Mouse (Mus musculus) forebrain, embryonic 14.5 days (tissue): ENCODE data around the gene Tmem26. TPM values are rescaled to one million over a fixed set of nuclear protein-coding genes. Genes with fewer than 3 reads are reported as not detected.
A peak's percentile ranks its signal among the peaks of the same experiment; 100 is the strongest.

ENCODE experiments used
- ATAC-seq: fragments of 200-750 bp; cut with Nextera tagmentation; 2 replicates; pipeline ENCODE4 v1.8.0; 2017; ENCODE audit warnings: mild to moderate bottlenecking, moderate library complexity
- DNase-seq: peaks from one replicate; pipeline ENCODE4 v3.0.0-alpha.2; 2015; ENCODE audit warnings: low spot score
- H3K27ac ChIP-seq: fragments of 300-500 bp; sonication (generic); 2 replicates; pipeline ENCODE4 v1.5.1; 2014; ENCODE audit warnings: low read depth, mild to moderate bottlenecking, control low read depth, low read length, moderate library complexity
- H3K27me3 ChIP-seq: fragments of 300-500 bp; sonication (generic); replicated peaks from 2 replicates; pipeline ENCODE4 v1.6.1; 2014; ENCODE audit warnings: low read length, control low read depth, mixed read lengths; ENCODE audit not compliant: control insufficient read depth, insufficient read depth
- H3K36me3 ChIP-seq: fragments of 300-500 bp; sonication (generic); 2 replicates; pipeline ENCODE4 v1.6.1; 2014; ENCODE audit warnings: low read length, control low read depth; ENCODE audit not compliant: control insufficient read depth, insufficient read depth
- H3K4me1 ChIP-seq: fragments of 300-500 bp; sonication (generic); 2 replicates; pipeline ENCODE4 v1.6.1; 2014; ENCODE audit warnings: antibody characterized with exemption, low read length, control low read depth; ENCODE audit not compliant: control insufficient read depth, insufficient read depth
- H3K4me2 ChIP-seq: fragments of 300-500 bp; sonication (generic); 2 replicates; pipeline ENCODE4 v1.6.1; 2014; ENCODE audit warnings: mild to moderate bottlenecking, control low read depth, low read length
- H3K4me3 ChIP-seq: fragments of 300-500 bp; sonication (generic); 2 replicates; pipeline ENCODE4 v1.5.1; 2014; ENCODE audit warnings: low read depth, low read length, control low read depth
- H3K9ac ChIP-seq: fragments of 300-500 bp; sonication (generic); 2 replicates; pipeline ENCODE4 v1.6.1; 2014; ENCODE audit warnings: mild to moderate bottlenecking, low read length, control low read depth, moderate library complexity
- H3K9me3 ChIP-seq: fragments of 300-500 bp; sonication (generic); replicated peaks from 2 replicates; pipeline ENCODE4 v1.6.1; 2016; ENCODE audit warnings: low read length, control low read depth, mixed read lengths; ENCODE audit not compliant: control insufficient read depth
- WGBS: fragments of 180-500 bp; shearing (Covaris S2); extraction: QIAGEN DNeasy Blood & Tissue Kit; methylation state at CpG from one replicate; pipeline ENCODE4 v1.1.7; 2014; 5-methylcytosine and 5-hydroxymethylcytosine counted together
- polyA plus RNA-seq: library from polyadenylated mRNA; unstranded; fragments of >200 nt; fragmentation: Nextera tagmentation; extraction: Ambion mirVana; gene quantifications from 2 replicates; pipeline ENCODE4 v1.2.1, GENCODE M21; 2014

The Tmem26 gene
- polyA plus RNA-seq, 1 experiment from 2014 or later: 2.7 TPM

DNA sequence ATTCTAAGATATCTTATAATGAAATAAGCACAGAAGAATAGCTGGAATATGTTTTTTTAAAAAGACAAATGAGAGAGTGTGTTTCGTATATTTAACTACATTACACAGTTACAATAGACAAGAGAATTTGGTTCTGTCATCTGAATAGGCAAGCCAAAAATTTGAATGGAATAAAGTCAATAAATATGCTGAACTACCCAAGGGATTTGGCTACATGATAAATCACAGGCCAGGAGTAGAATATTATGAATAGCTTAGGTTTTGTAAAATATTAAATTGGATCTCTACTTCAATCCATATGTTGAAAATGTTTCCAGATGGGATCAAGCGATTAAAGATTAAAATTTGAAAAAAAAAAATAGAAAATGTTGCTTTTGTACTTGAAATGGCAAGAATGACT, 60.4 kb downstream of the Tmem26 start:
- DNase-seq: no peak
- Histone ChIP-seq H3K9ac (no peak overlapping the region), H3K4me2 (no peak overlapping the region), H3K36me3 (no peaks in the 10 kb centered on the region), H3K4me3 (no peak overlapping the region), H3K4me1 (no peaks in the 10 kb centered on the region), H3K27ac (no peak overlapping the region), H3K9me3 (no peaks in the 10 kb centered on the region), H3K27me3 (no peaks in the 10 kb centered on the region)
- no peak for ATAC-seq
- WGBS: 88% methylated on average over 2 of the region's 2 CpGs

DNA sequence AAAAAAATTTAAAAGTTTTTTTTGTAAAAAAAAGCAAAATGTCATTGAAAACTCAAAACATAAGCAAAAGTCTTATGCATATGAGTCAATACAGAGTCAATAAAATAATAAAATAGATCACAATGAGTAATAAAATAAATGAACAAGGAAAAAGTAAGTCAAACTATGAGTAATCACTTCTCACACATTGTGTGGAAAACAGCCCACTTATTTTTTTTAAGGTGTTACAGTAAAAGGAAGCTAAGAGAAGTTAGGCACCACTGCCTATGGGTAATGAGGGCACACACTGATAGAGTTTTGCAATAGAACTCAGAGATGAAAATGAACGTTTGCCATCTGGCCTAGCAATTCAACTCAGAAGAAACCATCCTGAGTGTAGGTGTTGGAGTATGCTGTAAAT, 61.0 kb downstream of the Tmem26 start:
- no peak overlapping the region for H3K27ac ChIP-seq
- no peak overlapping the region for H3K4me3 ChIP-seq
- 94% methylated on average over 1 of the region's 1 CpGs for WGBS
- no peak overlapping the region for H3K4me2 ChIP-seq
- no peak for DNase-seq
- H3K9me3 ChIP-seq: no peaks in the 10 kb centered on the region
- H3K27me3 ChIP-seq: no peaks in the 10 kb centered on the region
- H3K36me3 ChIP-seq: no peaks in the 10 kb centered on the region
- ATAC-seq: no peak
- no peak overlapping the region for H3K9ac ChIP-seq
- no peaks in the 10 kb centered on the region for H3K4me1 ChIP-seq

DNA sequence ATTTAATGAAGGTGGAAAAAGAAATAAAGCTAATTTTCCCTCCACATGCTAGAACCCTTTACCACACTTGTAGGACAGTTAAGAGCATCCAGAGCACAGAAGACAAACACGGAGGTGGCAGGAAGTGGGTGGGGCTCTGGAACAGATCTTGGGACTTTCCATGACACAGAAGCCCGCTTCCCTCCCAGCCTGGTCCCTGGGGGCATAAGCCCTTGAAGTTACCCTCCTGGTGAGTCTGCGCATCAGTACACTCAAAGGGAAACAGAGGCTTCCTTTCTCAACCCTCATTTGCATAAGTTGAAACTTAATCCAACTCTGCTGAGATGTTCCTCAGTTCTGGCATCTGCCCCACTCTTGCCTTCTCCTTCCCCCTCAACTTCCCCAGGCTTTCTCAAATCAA, 72.0 kb downstream of the Tmem26 start:
- Histone ChIP-seq H3K27ac (no peak overlapping the region), H3K4me1 (no peaks in the 10 kb centered on the region), H3K9ac (no peak overlapping the region), H3K4me2 (no peak overlapping the region), H3K36me3 (no peaks in the 10 kb centered on the region), H3K4me3 (no peak overlapping the region), H3K9me3 (no peaks in the 10 kb centered on the region), H3K27me3 (no peaks in the 10 kb centered on the region)
- ATAC-seq (no peak), DNase-seq (peak; percentile 32)
- WGBS: 6% methylated on average over 3 of the region's 3 CpGs

DNA sequence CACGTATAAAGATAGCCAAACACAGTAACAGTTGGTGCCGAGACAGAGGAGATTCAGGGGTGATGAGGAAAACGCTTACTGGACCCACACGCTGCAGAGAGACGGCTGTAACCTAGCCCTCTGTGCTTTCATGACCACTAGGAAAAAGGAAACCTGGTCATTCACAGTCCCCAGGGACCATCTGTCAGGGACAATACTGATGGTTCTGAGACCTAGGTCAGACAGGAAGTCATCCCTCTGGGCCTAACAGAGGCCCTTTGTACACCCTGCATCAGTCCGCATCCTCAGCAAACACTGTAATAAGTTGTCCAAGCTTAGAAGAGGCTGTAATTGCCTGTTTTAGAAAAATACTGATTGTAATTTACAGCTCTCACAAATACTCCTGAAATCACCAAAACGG, 76.4 kb downstream of the Tmem26 start:
- no peak for ATAC-seq
- no peak overlapping the region for H3K9ac ChIP-seq
- 84% methylated on average over 7 of the region's 7 CpGs for WGBS
- H3K27ac ChIP-seq: no peak overlapping the region
- H3K27me3 ChIP-seq: no peaks in the 10 kb centered on the region
- no peak overlapping the region for H3K4me3 ChIP-seq
- H3K36me3 ChIP-seq: no peaks in the 10 kb centered on the region
- H3K9me3 ChIP-seq: no peaks in the 10 kb centered on the region
- no peak for DNase-seq
- no peak overlapping the region for H3K4me2 ChIP-seq
- no peaks in the 10 kb centered on the region for H3K4me1 ChIP-seq

DNA sequence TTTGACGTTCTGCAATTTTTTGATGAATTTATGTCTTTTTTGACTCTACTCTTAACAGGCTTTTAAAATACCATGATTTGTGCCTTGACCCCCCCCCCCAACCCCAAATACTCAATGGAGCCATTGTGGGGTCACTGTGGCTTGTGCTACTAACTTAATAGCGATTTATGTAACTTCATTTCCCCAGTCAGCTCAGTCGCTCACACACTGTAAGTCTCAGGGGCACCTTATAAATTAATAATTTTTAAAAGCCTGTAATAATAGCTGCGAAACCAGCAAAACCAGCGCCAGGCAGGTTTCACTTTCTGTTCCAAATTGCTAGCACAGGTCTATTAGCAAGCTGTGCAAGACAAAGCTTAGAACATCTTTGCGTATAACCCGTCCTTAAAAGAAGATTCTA, 76.9 kb downstream of the Tmem26 start:
- Histone ChIP-seq H3K27ac (no peak overlapping the region), H3K4me3 (no peak overlapping the region), H3K4me1 (no peaks in the 10 kb centered on the region), H3K9ac (no peak overlapping the region), H3K9me3 (no peaks in the 10 kb centered on the region), H3K27me3 (no peaks in the 10 kb centered on the region), H3K36me3 (no peaks in the 10 kb centered on the region), H3K4me2 (no peak overlapping the region)
- WGBS: 88% methylated on average over 7 of the region's 7 CpGs
- no peak for ATAC-seq
- no peak for DNase-seq

DNA sequence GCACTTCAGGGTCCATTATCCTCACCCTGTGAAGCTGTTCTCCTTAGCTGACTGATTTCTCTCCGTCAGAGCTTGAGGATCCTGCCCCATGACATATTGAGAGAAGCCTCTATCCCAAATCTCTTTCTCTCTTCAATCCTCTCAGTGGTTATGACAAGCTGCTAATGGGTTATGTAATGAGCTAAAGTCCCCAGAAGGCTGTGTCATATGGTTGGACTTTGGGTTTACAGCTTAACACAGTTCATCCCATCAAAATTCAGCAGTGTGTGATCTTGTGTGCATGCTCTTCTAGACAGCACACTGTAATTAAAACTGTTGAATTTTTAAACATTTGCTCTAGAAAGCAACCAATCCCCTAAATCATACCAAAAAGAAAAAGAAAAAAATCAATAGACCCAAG, 82.9 kb downstream of the Tmem26 start:
- no peak overlapping the region for H3K9ac ChIP-seq

DNA sequence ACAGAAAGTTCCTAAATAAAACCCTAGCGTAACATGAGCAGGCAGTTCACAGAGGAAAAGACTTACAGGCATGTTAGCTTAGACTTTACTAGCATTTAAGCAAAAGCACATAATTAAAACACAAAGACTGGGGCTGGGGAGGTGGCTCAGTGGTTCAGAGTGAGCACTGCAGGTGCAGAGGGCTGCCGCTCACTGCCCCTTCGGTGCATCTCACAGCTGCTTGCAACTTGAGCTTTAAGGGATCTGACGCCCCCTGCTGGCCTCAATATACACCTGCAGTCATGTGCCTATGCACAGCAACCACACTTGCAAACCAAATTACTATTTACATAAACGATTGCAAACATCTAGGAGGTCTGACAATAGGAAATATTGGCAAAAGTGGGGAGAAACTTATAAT, 87.5 kb downstream of the Tmem26 start:
- ATAC-seq (no peak), DNase-seq (no peak)
- no peak overlapping the region for H3K27ac ChIP-seq
- H3K4me2 ChIP-seq: no peak overlapping the region
- H3K9me3 ChIP-seq: no peaks in the 10 kb centered on the region
- no peaks in the 10 kb centered on the region for H3K27me3 ChIP-seq
- 87% methylated on average over 5 of the region's 5 CpGs for WGBS
- no peaks in the 10 kb centered on the region for H3K4me1 ChIP-seq
- no peaks in the 10 kb centered on the region for H3K36me3 ChIP-seq
- no peak overlapping the region for H3K4me3 ChIP-seq
- no peak overlapping the region for H3K9ac ChIP-seq

More for the DNA sequence above, 82.9 kb downstream of the Tmem26 start:
- Histone ChIP-seq H3K27ac (no peak overlapping the region), H3K4me1 (no peaks in the 10 kb centered on the region), H3K36me3 (no peaks in the 10 kb centered on the region), H3K27me3 (no peaks in the 10 kb centered on the region), H3K4me3 (no peak overlapping the region), H3K4me2 (no peak overlapping the region), H3K9me3 (no peaks in the 10 kb centered on the region)
- no peak for ATAC-seq
- DNase-seq: peak; percentile 29
- WGBS: 61% methylated on average over 1 of the region's 1 CpGs

DNA sequence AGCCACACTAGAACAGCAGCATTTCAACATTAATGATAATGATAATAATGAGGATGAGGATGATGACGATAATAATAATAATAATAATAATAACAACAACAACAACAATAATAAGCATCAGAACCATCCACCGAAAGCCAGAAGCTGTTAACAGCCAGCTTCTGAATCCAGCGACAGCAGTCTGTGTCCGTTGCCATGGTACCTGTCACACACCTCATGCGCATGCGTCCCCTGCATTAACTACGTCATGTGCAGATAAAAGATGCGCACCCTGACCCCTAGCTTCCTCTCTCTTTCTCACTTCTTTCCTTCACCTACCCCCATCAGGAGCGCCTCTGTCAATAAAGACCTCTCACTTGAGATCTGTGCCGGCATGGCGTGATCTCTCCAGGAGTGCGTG, 89.3 kb downstream of the Tmem26 start:
- Histone ChIP-seq H3K9me3 (no peaks in the 10 kb centered on the region), H3K4me3 (no peak overlapping the region), H3K4me2 (no peak overlapping the region), H3K36me3 (no peaks in the 10 kb centered on the region), H3K27ac (no peak overlapping the region), H3K4me1 (no peaks in the 10 kb centered on the region), H3K27me3 (no peaks in the 10 kb centered on the region), H3K9ac (no peak overlapping the region)
- WGBS: 94% methylated on average over 12 of the region's 12 CpGs
- no peak for DNase-seq
- ATAC-seq: no peak

DNA sequence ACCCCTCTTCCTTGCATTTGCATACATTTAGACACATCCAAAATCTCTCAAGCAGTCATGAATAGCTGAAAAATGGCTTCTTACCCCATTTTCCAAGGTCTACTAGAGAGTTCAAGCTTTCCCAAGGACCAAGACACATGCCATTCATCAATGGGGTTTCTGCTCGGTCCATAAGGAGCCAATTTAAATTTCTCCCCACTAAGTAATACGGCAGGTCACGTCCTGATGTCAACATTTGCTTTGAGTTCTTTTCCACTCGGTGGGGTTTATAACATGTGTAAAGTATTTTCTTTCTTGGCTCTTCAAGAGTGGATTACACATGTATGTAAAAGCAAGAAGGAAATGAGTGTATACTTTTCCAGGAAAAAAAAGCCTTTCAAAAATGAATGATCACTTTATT, 93.8 kb downstream of the Tmem26 start:
- H3K27me3 ChIP-seq: no peaks in the 10 kb centered on the region
- no peak overlapping the region for H3K4me2 ChIP-seq
- H3K9ac ChIP-seq: no peak overlapping the region
- no peak overlapping the region for H3K27ac ChIP-seq
- H3K4me1 ChIP-seq: no peaks in the 10 kb centered on the region
- 89% methylated on average over 4 of the region's 4 CpGs for WGBS
- no peaks in the 10 kb centered on the region for H3K9me3 ChIP-seq
- ATAC-seq: no peak
- no peak for DNase-seq
- H3K4me3 ChIP-seq: no peak overlapping the region
- no peaks in the 10 kb centered on the region for H3K36me3 ChIP-seq
